Mouse (Mus musculus) liver, embryonic 13.5 days (tissue): Measurements from ENCODE around the gene Frmd4a. TPM values are rescaled to one million over a fixed set of nuclear protein-coding genes. Genes with fewer than 3 reads are reported as not detected.

Experiments used
- ATAC-seq: fragments of 200-750 bp; cut with Nextera tagmentation; 2 replicates; pipeline ENCODE4 v1.8.0; 2017; ENCODE audit warnings: low read depth, mild to moderate bottlenecking, moderate number of reproducible peaks, moderate library complexity
- DNase-seq: peaks from one replicate; pipeline ENCODE4 v3.0.0; 2022
- H3K27ac ChIP-seq: fragments of 300-500 bp; sonication (generic); 2 replicates; pipeline ENCODE4 v1.5.1; 2015; ENCODE audit warnings: moderate library complexity, mild to moderate bottlenecking, inconsistent platforms
- H3K27me3 ChIP-seq: fragments of 300-500 bp; sonication (generic); 2 replicates; pipeline ENCODE4 v1.6.1; 2015; ENCODE audit warnings: mild to moderate bottlenecking, inconsistent platforms
- H3K36me3 ChIP-seq: fragments of 300-500 bp; sonication (generic); 2 replicates; pipeline ENCODE4 v1.6.1; 2015; ENCODE audit warnings: mild to moderate bottlenecking, inconsistent platforms
- H3K4me1 ChIP-seq: fragments of 300-500 bp; sonication (generic); replicated peaks from 2 replicates; pipeline ENCODE4 v1.6.1; 2015; ENCODE audit warnings: inconsistent platforms
- H3K4me2 ChIP-seq: fragments of 300-500 bp; sonication (generic); 2 replicates; pipeline ENCODE4 v1.6.1; 2015; ENCODE audit warnings: inconsistent platforms, mild to moderate bottlenecking, moderate library complexity
- H3K4me3 ChIP-seq: fragments of 300-500 bp; sonication (generic); replicated peaks from 2 replicates; pipeline ENCODE4 v1.5.1; 2015; ENCODE audit warnings: mild to moderate bottlenecking, inconsistent platforms
- H3K9ac ChIP-seq: fragments of 300-500 bp; sonication (generic); 2 replicates; pipeline ENCODE4 v1.6.1; 2015; ENCODE audit warnings: mild to moderate bottlenecking, inconsistent platforms
- H3K9me3 ChIP-seq: fragments of 300-500 bp; sonication (generic); replicated peaks from 2 replicates; pipeline ENCODE4 v1.6.1; 2016; ENCODE audit warnings: inconsistent platforms
- WGBS: fragments of 180-500 bp; shearing (Covaris S2); methylation state at CpG from one replicate; pipeline ENCODE4 v1.1.7; 2015; ENCODE audit not compliant: insufficient replicate concordance; 5-methylcytosine and 5-hydroxymethylcytosine counted together
- polyA plus RNA-seq: library from polyadenylated mRNA; unstranded; fragments of >200 nt; fragmentation: Nextera tagmentation; extraction: Ambion mirVana; gene quantifications from 2 replicates; pipeline ENCODE4 v1.2.1, GENCODE M21; 2015

Frmd4a gene
- polyA plus RNA-seq, 1 experiment from 2014 or later, result 11.0 TPM

GRCm38 (mm10) chr2:4291671-4292070 lies 274.2 kb downstream of the Frmd4a start:
- no peak overlapping the region for H3K27ac ChIP-seq

GRCm38 (mm10) chr2:4293726-4294125 lies 276.2 kb downstream of the Frmd4a start:
- H3K36me3 ChIP-seq, result no peaks in the 10 kb centered on the region
- H3K9me3 ChIP-seq, result no peaks in the 10 kb centered on the region
- no peak for ATAC-seq
- no peak overlapping the region for H3K9ac ChIP-seq
- H3K4me3 ChIP-seq, result no peak overlapping the region
- no peak for DNase-seq
- H3K27ac ChIP-seq, result no peak overlapping the region
- WGBS, result 65% methylated on average over 1 of the region's 1 CpGs
- H3K27me3 ChIP-seq, result no peaks in the 10 kb centered on the region
- H3K4me2 ChIP-seq, result no peak overlapping the region
- no peaks in the 10 kb centered on the region for H3K4me1 ChIP-seq

More at GRCm38 (mm10) chr2:4291671-4292070, 274.2 kb downstream of the Frmd4a start:
- H3K9ac ChIP-seq, result no peak overlapping the region
- H3K9me3 ChIP-seq, result no peaks in the 10 kb centered on the region
- no peak overlapping the region for H3K4me3 ChIP-seq
- no peaks in the 10 kb centered on the region for H3K27me3 ChIP-seq
- no peak overlapping the region for H3K4me2 ChIP-seq
- 80% methylated on average over 3 of the region's 3 CpGs for WGBS
- no peaks in the 10 kb centered on the region for H3K36me3 ChIP-seq
- H3K4me1 ChIP-seq, result no peaks in the 10 kb centered on the region
- DNase-seq (no peak), ATAC-seq (no peak)

- DNase-seq (no peak), ATAC-seq (no peak)
- Histone ChIP-seq H3K9me3 (no peaks in the 10 kb centered on the region), H3K36me3 (no peaks in the 10 kb centered on the region), H3K9ac (no peak overlapping the region), H3K27ac (no peak overlapping the region), H3K4me2 (no peak overlapping the region), H3K27me3 (peaks cover 4% of the 10 kb centered on the region; the same call in 1 of the 2 replicates), H3K4me1 (no peaks in the 10 kb centered on the region), H3K4me3 (no peak overlapping the region)
Observed at GRCm38 (mm10) chr2:4295641-4296040, 278.1 kb downstream of the Frmd4a start.

- H3K9me3 ChIP-seq, result no peaks in the 10 kb centered on the region
- no peak overlapping the region for H3K27ac ChIP-seq
- H3K27me3 ChIP-seq, result peaks cover 11% of the 10 kb centered on the region
- DNase-seq (no peak), ATAC-seq (no peak)
- no peak overlapping the region for H3K4me3 ChIP-seq
- 71% methylated on average over 10 of the region's 10 CpGs for WGBS
- no peaks in the 10 kb centered on the region for H3K4me1 ChIP-seq
- no peak overlapping the region for H3K4me2 ChIP-seq
- no peak overlapping the region for H3K9ac ChIP-seq
- no peaks in the 10 kb centered on the region for H3K36me3 ChIP-seq
Observed at GRCm38 (mm10) chr2:4296881-4297280, 279.4 kb downstream of the Frmd4a start.

GRCm38 (mm10) chr2:4298325-4299215 lies 281.1 kb downstream of the Frmd4a start:
- H3K36me3 ChIP-seq, result no peaks in the 10 kb centered on the region
- H3K27ac ChIP-seq, result peak overlapping the region; percentile 53
- no peak overlapping the region for H3K9ac ChIP-seq
- peaks cover 11% of the 10 kb centered on the region for H3K27me3 ChIP-seq
- DNase-seq (no peak), ATAC-seq (no peak)
- H3K4me2 ChIP-seq, result no peak overlapping the region
- H3K4me3 ChIP-seq, result no peak overlapping the region
- WGBS, result 19% methylated on average over 19 of the region's 19 CpGs
- no peaks in the 10 kb centered on the region for H3K9me3 ChIP-seq
- H3K4me1 ChIP-seq, result no peaks in the 10 kb centered on the region

GRCm38 (mm10) chr2:4299593-4299992 lies 282.1 kb downstream of the Frmd4a start:
- H3K4me1 ChIP-seq, result no peaks in the 10 kb centered on the region
- H3K4me2 ChIP-seq, result no peak overlapping the region
- H3K27ac ChIP-seq, result no peak overlapping the region
- H3K4me3 ChIP-seq, result no peak overlapping the region
- ATAC-seq (no peak), DNase-seq (no peak)
- no peak overlapping the region for H3K9ac ChIP-seq
- H3K27me3 ChIP-seq, result peaks cover 11% of the 10 kb centered on the region
- no peaks in the 10 kb centered on the region for H3K9me3 ChIP-seq
- no peaks in the 10 kb centered on the region for H3K36me3 ChIP-seq
- 59% methylated on average over 12 of the region's 12 CpGs for WGBS

- DNase-seq, result no peak
- Histone ChIP-seq H3K4me3 (no peak overlapping the region), H3K9ac (no peak overlapping the region), H3K9me3 (no peaks in the 10 kb centered on the region), H3K27me3 (peaks cover 11% of the 10 kb centered on the region), H3K4me1 (no peaks in the 10 kb centered on the region), H3K27ac (peak overlapping the region; percentile 29; the same call in 1 of the 2 replicates), H3K36me3 (no peaks in the 10 kb centered on the region), H3K4me2 (peak overlapping the region; percentile 28)
- WGBS, result 26% methylated on average over 13 of the region's 13 CpGs
- no peak for ATAC-seq
Observed at GRCm38 (mm10) chr2:4300383-4300811, 282.9 kb downstream of the Frmd4a start.

- Histone ChIP-seq H3K9ac (no peak overlapping the region), H3K4me3 (0 out of 2 replicates have a peak overlapping the region, but pooled peaks have one; percentile 9), H3K4me2 (peak overlapping the region; percentile 28), H3K36me3 (no peaks in the 10 kb centered on the region), H3K27ac (peak overlapping the region; percentile 29), H3K9me3 (no peaks in the 10 kb centered on the region), H3K27me3 (peaks cover 11% of the 10 kb centered on the region), H3K4me1 (no peaks in the 10 kb centered on the region)
- DNase-seq, result no peak
- no peak for ATAC-seq
- WGBS, result 14% methylated on average over 8 of the region's 8 CpGs
Observed at GRCm38 (mm10) chr2:4300816-4301215, 283.3 kb downstream of the Frmd4a start.

GRCm38 (mm10) chr2:4301256-4301655 lies 283.7 kb downstream of the Frmd4a start:
- no peak overlapping the region; the same call in 1 of the 2 replicates for H3K27ac ChIP-seq
- DNase-seq (no peak), ATAC-seq (no peak)
- H3K36me3 ChIP-seq, result no peaks in the 10 kb centered on the region
- no peaks in the 10 kb centered on the region for H3K9me3 ChIP-seq
- 31% methylated on average over 5 of the region's 6 CpGs for WGBS
- peaks cover 11% of the 10 kb centered on the region for H3K27me3 ChIP-seq
- no peak overlapping the region for H3K4me3 ChIP-seq
- no peaks in the 10 kb centered on the region for H3K4me1 ChIP-seq
- H3K4me2 ChIP-seq, result peak overlapping the region; percentile 26; the same call in 1 of the 2 replicates
- no peak overlapping the region for H3K9ac ChIP-seq

- no peaks in the 10 kb centered on the region for H3K36me3 ChIP-seq
- no peak overlapping the region for H3K27ac ChIP-seq
- no peaks in the 10 kb centered on the region for H3K9me3 ChIP-seq
- peaks cover 11% of the 10 kb centered on the region for H3K27me3 ChIP-seq
- no peak overlapping the region for H3K9ac ChIP-seq
- no peak overlapping the region for H3K4me3 ChIP-seq
- ATAC-seq, result no peak
- no peaks in the 10 kb centered on the region for H3K4me1 ChIP-seq
- 39% methylated on average over 7 of the region's 7 CpGs for WGBS
- no peak for DNase-seq
- H3K4me2 ChIP-seq, result peak overlapping the region; percentile 26; the same call in 1 of the 2 replicates
Observed at GRCm38 (mm10) chr2:4301692-4302091, 284.2 kb downstream of the Frmd4a start.

GRCm38 (mm10) chr2:4302119-4302518 lies 284.6 kb downstream of the Frmd4a start:
- Histone ChIP-seq H3K4me3 (no peak overlapping the region), H3K4me1 (no peaks in the 10 kb centered on the region), H3K4me2 (no peak overlapping the region), H3K36me3 (no peaks in the 10 kb centered on the region), H3K27me3 (peaks cover 11% of the 10 kb centered on the region), H3K9ac (no peak overlapping the region), H3K9me3 (no peaks in the 10 kb centered on the region), H3K27ac (no peak overlapping the region)
- 63% methylated on average over 3 of the region's 3 CpGs for WGBS
- ATAC-seq (no peak), DNase-seq (no peak)

- Histone ChIP-seq H3K9ac (no peak overlapping the region), H3K4me3 (no peak overlapping the region), H3K27ac (no peak overlapping the region), H3K27me3 (no peaks in the 10 kb centered on the region), H3K9me3 (no peaks in the 10 kb centered on the region), H3K36me3 (no peaks in the 10 kb centered on the region), H3K4me1 (no peaks in the 10 kb centered on the region), H3K4me2 (no peak overlapping the region)
- no peak for DNase-seq
- WGBS, result 69% methylated on average over 6 of the region's 6 CpGs
- no peak for ATAC-seq
Observed at GRCm38 (mm10) chr2:4307076-4307475, 289.6 kb downstream of the Frmd4a start.
